21 mouse cellular contexts compared by ENCODE assay signal in the genomic region with DNA sequence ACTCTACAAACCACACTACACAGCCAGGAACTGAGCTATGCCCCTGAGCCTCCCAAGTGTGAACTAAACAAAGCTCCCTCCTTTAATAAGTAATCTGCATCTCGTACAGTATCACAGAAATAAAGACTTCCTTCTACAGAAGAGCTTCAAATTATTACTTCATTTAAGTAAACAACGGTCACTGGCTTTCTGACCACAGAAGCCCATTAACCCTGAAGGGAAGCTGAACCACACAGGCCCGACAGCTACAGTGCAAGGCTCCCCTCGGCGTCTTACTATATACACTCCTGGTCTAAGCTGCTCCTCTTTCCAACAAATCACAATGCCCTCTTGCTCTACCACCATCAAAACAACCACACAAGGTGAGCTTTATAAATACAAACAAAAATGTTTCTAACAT.
"Had no signal": no experiment of that assay in that cellular context is flagged by ENCODE, and none has a peak within 500 bp of the region (broad histone marks: within the 10 kb centered on the region; RNA-seq: fewer than 3 reads in every experiment).

No protein-coding gene starts in this region.

- H3K36me3 ChIP-seq: liver, embryonic 15.5 days; lung, embryonic 15.5 days; midbrain, embryonic 13.5 days; midbrain, embryonic 15.5 days; neural tube, embryonic 15.5 days had no signal

- DNase-seq: liver, embryonic 13.5 days; liver, postnatal 0 days; lung, adult 2 months; lung, postnatal 10 days; retina, postnatal 1 day; right cerebral cortex, adult 18-20 months; right cerebral cortex, postnatal 25 days; right cerebral cortex, postnatal 4 days; spleen, adult 18-20 months; thymus, adult 2 months; thymus, postnatal 25 days; thymus, postnatal 4 days had no signal

- H3K9ac ChIP-seq: liver, embryonic 13.5 days; liver, embryonic 15.5 days; liver, postnatal 0 days; lung, embryonic 15.5 days; midbrain, embryonic 13.5 days; midbrain, embryonic 15.5 days; neural tube, embryonic 13.5 days; neural tube, embryonic 15.5 days had no signal

- ATAC-seq: midbrain, embryonic 13.5 days; midbrain, embryonic 15.5 days had no signal

- H3K27ac ChIP-seq: liver, embryonic 13.5 days; liver, embryonic 15.5 days; lung, embryonic 15.5 days; macrophage; midbrain, embryonic 10.5 days; midbrain, embryonic 13.5 days; midbrain, embryonic 15.5 days; neural tube, embryonic 13.5 days; neural tube, embryonic 15.5 days had no signal

- H3K4me3 ChIP-seq: liver, embryonic 13.5 days; liver, embryonic 15.5 days; lung, embryonic 15.5 days; midbrain, embryonic 10.5 days; midbrain, embryonic 13.5 days; midbrain, embryonic 15.5 days; myocyte; neural tube, embryonic 13.5 days; neural tube, embryonic 15.5 days had no signal

- H3K4me1 ChIP-seq: liver, embryonic 15.5 days; lung, embryonic 15.5 days; midbrain, embryonic 13.5 days; midbrain, embryonic 15.5 days had no signal

- H3K9me3 ChIP-seq: liver, embryonic 13.5 days; liver, embryonic 15.5 days; lung, embryonic 15.5 days; midbrain, embryonic 10.5 days; midbrain, embryonic 13.5 days; midbrain, embryonic 15.5 days; neural tube, embryonic 13.5 days; neural tube, embryonic 15.5 days had no signal

- H3K4me2 ChIP-seq: liver, embryonic 13.5 days; liver, embryonic 15.5 days; lung, embryonic 15.5 days; midbrain, embryonic 13.5 days; midbrain, embryonic 15.5 days; neural tube, embryonic 13.5 days; neural tube, embryonic 15.5 days had no signal

- H3K27me3 ChIP-seq: liver, embryonic 13.5 days; liver, embryonic 15.5 days; lung, embryonic 15.5 days; midbrain, embryonic 13.5 days; midbrain, embryonic 15.5 days; neural tube, embryonic 13.5 days; neural tube, embryonic 15.5 days had no signal
